Comparison of ENCODE assay signal across 17 mouse cellular contexts in the genomic region with DNA sequence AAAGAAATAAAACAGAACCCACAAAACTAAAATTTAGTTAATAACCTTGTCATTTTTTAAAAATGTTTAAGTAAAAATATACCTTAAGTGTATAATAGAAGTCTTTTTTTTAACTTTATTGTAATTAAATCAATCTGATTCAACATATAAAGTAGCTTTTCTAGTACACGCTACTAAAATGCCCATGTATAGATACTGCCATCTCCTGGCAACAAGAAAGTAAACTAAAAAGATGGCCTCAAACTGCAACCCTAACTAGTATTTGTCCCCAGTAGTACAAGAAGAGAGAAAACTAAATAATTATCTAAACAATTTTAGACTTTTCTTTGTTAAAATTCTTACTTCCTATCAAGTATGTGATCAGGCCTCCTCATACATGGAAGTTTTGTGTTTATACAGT. TPM values are rescaled to one million over a fixed set of nuclear protein-coding genes. Genes with fewer than 3 reads are reported as not detected.
DNase-seq lines count a peak whose midpoint lies in the region; ATAC-seq and TF ChIP-seq lines count a peak whose summit lies in the region.
"Had no signal": no experiment of that assay in that cellular context is flagged by ENCODE, and none has a peak within 500 bp of the region (broad histone marks: within the 10 kb centered on the region; RNA-seq: fewer than 3 reads in every experiment).

No protein-coding gene starts in this region.

- peak; percentile 20 for DNase-seq in embryonic facial prominence, embryonic 14.5 days (ENCODE audit: low spot score)
- DNase-seq in embryonic facial prominence, embryonic 10.5 days (ENCODE audit: low spot score) = no peak
- no peak for DNase-seq in layer of hippocampus, adult 2 months (ENCODE audit: low spot score in 2 of 2)
- no peak for DNase-seq in layer of hippocampus, adult 9-11 months
- peak; percentile 15 for DNase-seq in CD4-positive helper T cell, adult 2 months (ENCODE audit: low read depth, low spot score)
- peak; percentile 37 for DNase-seq in naive thymus-derived CD4-positive, alpha-beta T cell, adult 2 months (ENCODE audit: low read depth)
- no peak for DNase-seq in gastrocnemius, postnatal 14 days
- DNase-seq in embryo, embryonic 11 days = no peak
- DNase-seq: cerebellum, adult 18-20 months; kidney, postnatal 25 days; layer of hippocampus, postnatal 36 days; lung, adult 2 months; right cerebral cortex, postnatal 4 days; thymus, postnatal 36 days had no signal

- H3K27ac ChIP-seq in embryonic facial prominence, embryonic 14.5 days (replicated peaks; ENCODE audit: low read depth, low read length) = no peak overlapping the region
- no peak overlapping the region for H3K27ac ChIP-seq in embryonic facial prominence, embryonic 10.5 days (replicated peaks)
- no peak overlapping the region for H3K27ac ChIP-seq in layer of hippocampus, adult 2 months
- H3K27ac ChIP-seq: limb, embryonic 12.5 days had no signal

- H3K27me3 ChIP-seq in embryonic facial prominence, embryonic 14.5 days (replicated peaks; ENCODE audit: control insufficient read depth, insufficient read depth, low read length) = no peaks in the 10 kb centered on the region
- H3K27me3 ChIP-seq in embryonic facial prominence, embryonic 10.5 days (replicated peaks; ENCODE audit: low read depth, poor library complexity, severe bottlenecking) = no peaks in the 10 kb centered on the region
- H3K27me3 ChIP-seq: limb, embryonic 12.5 days had no signal

- no peaks in the 10 kb centered on the region for H3K4me1 ChIP-seq in embryonic facial prominence, embryonic 14.5 days (ENCODE audit: control insufficient read depth, insufficient read depth, low read length)
- H3K4me1 ChIP-seq in embryonic facial prominence, embryonic 10.5 days = no peaks in the 10 kb centered on the region
- H3K4me1 ChIP-seq: limb, embryonic 12.5 days had no signal

- no peaks in the 10 kb centered on the region for H3K9me3 ChIP-seq in embryonic facial prominence, embryonic 14.5 days (ENCODE audit: control insufficient read depth, low read length)
- no peaks in the 10 kb centered on the region for H3K9me3 ChIP-seq in embryonic facial prominence, embryonic 10.5 days
- H3K9me3 ChIP-seq: limb, embryonic 12.5 days had no signal

- peaks cover 76% of the 10 kb centered on the region for H3K36me3 ChIP-seq in embryonic facial prominence, embryonic 14.5 days (ENCODE audit: control insufficient read depth, insufficient read depth, low read length)
- peaks cover 88% of the 10 kb centered on the region for H3K36me3 ChIP-seq in embryonic facial prominence, embryonic 10.5 days (replicated peaks)

- H3K9ac ChIP-seq in embryonic facial prominence, embryonic 14.5 days (ENCODE audit: low read depth, low read length) = no peak overlapping the region
- H3K9ac ChIP-seq: limb, embryonic 12.5 days had no signal

- 45% methylated on average over 1 of the region's 1 CpGs for WGBS in embryonic facial prominence, embryonic 14.5 days
- WGBS in embryonic facial prominence, embryonic 10.5 days = 79% methylated on average over 1 of the region's 1 CpGs

- peak; percentile 72 for TF ChIP-seq CTCF in layer of hippocampus, adult 2 months (conservative IDR thresholded peaks at IDR 0.05)

- intact Hi-C loops in gastrocnemius, postnatal 14 days (cut with DNase I; ENCODE audit: low total_unique reads) = no loop called here

- no peak for ATAC-seq in embryonic facial prominence, embryonic 14.5 days (ENCODE audit: low read depth)

- no peak overlapping the region for H3K4me2 ChIP-seq in embryonic facial prominence, embryonic 14.5 days (ENCODE audit: low read depth, low read length)
- H3K4me2 ChIP-seq: limb, embryonic 12.5 days had no signal

- no peak overlapping the region for H3K4me3 ChIP-seq in embryonic facial prominence, embryonic 14.5 days (ENCODE audit: low read depth, low read length)
- no peak overlapping the region for H3K4me3 ChIP-seq in embryonic facial prominence, embryonic 10.5 days
- H3K4me3 ChIP-seq in layer of hippocampus, adult 2 months = no peak overlapping the region
- H3K4me3 ChIP-seq: limb, embryonic 12.5 days; myocyte had no signal

RNA-seq across cellular contexts. Expression of gene S100pbp, which starts 10.0 kb away (rescaled TPM):
- 12.6 and 15.5 TPM in 2 replicates for polyA plus RNA-seq in embryonic facial prominence, embryonic 14.5 days (2014; fragmentation: Nextera tagmentation; extraction: Ambion mirVana)
- 29.5 and 29.8 TPM in 2 replicates for polyA plus RNA-seq in embryonic facial prominence, embryonic 10.5 days (2016; fragmentation: Nextera tagmentation; extraction: Ambion mirVana)
- total RNA-seq in layer of hippocampus, adult 2 months (2021) = 10 to 100 TPM; 33.6 to 36.0 TPM
- total RNA-seq in gastrocnemius, postnatal 14 days (2021) = 1 to 10 TPM; 5.2 to 7.1 TPM

RNA-seq across cellular contexts. Expression of gene Yars, which starts 10.0 kb away (rescaled TPM):
- polyA plus RNA-seq in embryonic facial prominence, embryonic 14.5 days (2014; fragmentation: Nextera tagmentation; extraction: Ambion mirVana) = 74.9 and 78.3 TPM in 2 replicates
- 96.0 and 105 TPM in 2 replicates for polyA plus RNA-seq in embryonic facial prominence, embryonic 10.5 days (2016; fragmentation: Nextera tagmentation; extraction: Ambion mirVana)
- 10 to 100 TPM; 93.4 to 95.1 TPM for total RNA-seq in layer of hippocampus, adult 2 months (2021)
- total RNA-seq in gastrocnemius, postnatal 14 days (2021) = 10 to 100 TPM; 38.6 to 38.9 TPM

RNA-seq across cellular contexts. Expression of gene Fndc5, which starts 42.8 kb away (rescaled TPM):
- 28.4 and 29.1 TPM in 2 replicates for polyA plus RNA-seq in embryonic facial prominence, embryonic 14.5 days (2014; fragmentation: Nextera tagmentation; extraction: Ambion mirVana)
- 1.5 TPM in 2 replicates for polyA plus RNA-seq in embryonic facial prominence, embryonic 10.5 days (2016; fragmentation: Nextera tagmentation; extraction: Ambion mirVana)
- total RNA-seq in layer of hippocampus, adult 2 months (2021) = 10 to 100 TPM; 77.5 to 78.6 TPM
- total RNA-seq in gastrocnemius, postnatal 14 days (2021) = 10 to 100 TPM; 28.4 to 53.2 TPM

RNA-seq across cellular contexts. Expression of gene Hpca, which starts 57.7 kb away (rescaled TPM):
- polyA plus RNA-seq in embryonic facial prominence, embryonic 14.5 days (2014; fragmentation: Nextera tagmentation; extraction: Ambion mirVana) = 3.6 and 4.9 TPM in 2 replicates
- polyA plus RNA-seq in embryonic facial prominence, embryonic 10.5 days (2016; fragmentation: Nextera tagmentation; extraction: Ambion mirVana) = 0.66 and 1.8 TPM in 2 replicates
- total RNA-seq in layer of hippocampus, adult 2 months (2021) = 1,000 to 10,000 TPM; 2,418 to 2,601 TPM
- total RNA-seq in gastrocnemius, postnatal 14 days (2021) = under 1 TPM in 1 of 2 experiments, not detected in 1; 0.24 TPM
- total RNA-seq: megakaryocyte-erythroid progenitor cell, adult 5-6 weeks had no signal
- polyA plus RNA-seq: lung, adult 2 months had no signal

Comparison
In these comparisons a context has a peak if more than half of its experiments do, and no peak if none do; other contexts are left out.
1. DNase-seq: peak in embryonic facial prominence, embryonic 14.5 days (single experiment), CD4-positive helper T cell, adult 2 months (single experiment) and naive thymus-derived CD4-positive, alpha-beta T cell, adult 2 months (single experiment); none in embryonic facial prominence, embryonic 10.5 days (single experiment), layer of hippocampus, adult 2 months (0 of 2), layer of hippocampus, adult 9-11 months (single experiment), gastrocnemius, postnatal 14 days (single experiment) and embryo, embryonic 11 days (single experiment).
2. RNA of gene S100pbp, which starts 10.0 kb away (total RNA-seq): 33.6 to 36.0 TPM in layer of hippocampus, adult 2 months; 5.2 to 7.1 TPM in gastrocnemius, postnatal 14 days; every median in the first group is over 4 times any median in the second.